Mouse (Mus musculus) cerebral cortex, adult 2 months (tissue): ENCODE results near the gene Syce3.

Experiments
- WGBS: fragments of 180-500 bp; shearing (Covaris S2); methylation state at CpG from one replicate; pipeline ENCODE4 v1.1.7; 2018; 5-methylcytosine and 5-hydroxymethylcytosine counted together

Gene Syce3

DNA sequence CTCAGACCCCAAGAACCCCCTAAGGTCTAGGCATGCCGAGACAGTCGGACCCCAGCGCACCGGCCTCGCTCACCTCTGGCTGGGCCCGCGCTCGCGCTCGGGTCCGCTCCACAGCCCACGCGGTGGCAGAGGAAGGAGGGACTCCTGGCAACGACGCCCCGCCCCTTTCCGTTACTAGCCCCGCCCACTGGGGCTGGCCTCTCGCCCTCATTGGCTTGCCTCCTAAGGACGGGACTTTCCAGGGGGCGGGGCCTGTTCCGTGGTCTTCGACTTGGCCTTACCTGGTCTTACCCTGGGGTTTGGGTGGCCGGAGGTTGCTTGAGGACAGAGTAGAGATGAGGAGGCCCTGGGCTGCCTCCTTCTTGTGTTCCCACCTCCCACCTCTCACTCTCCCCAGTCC is at the start of gene Syce3:
TSS of gene Syce3 (minus strand) at position 386 of the 400 bp plus-strand sequence.
- 89% methylated on average over 24 of the region's 24 CpGs for WGBS

DNA sequence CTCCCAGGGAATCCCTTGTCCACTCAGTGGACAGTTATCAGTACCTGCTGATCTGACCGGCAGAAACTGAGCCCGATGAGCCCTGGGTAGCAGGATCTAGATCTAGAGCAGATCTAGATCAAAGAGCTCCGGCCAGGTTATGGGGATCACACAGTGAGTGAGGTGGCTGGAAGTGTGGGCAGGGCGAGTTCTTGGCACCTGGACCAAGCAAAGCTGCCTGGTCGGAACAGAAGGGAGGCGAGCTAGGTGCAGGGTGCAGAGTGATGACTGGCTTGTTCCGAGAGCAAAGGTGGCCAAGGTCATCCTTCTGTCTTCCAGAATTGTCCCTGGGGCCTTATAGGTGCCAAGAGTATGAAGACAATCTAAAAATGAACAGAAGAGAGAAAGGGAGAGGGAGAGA is 49.5 kb upstream of the Syce3 start:
- WGBS = 74% methylated on average over 7 of the region's 7 CpGs

GRCm38 (mm10) chr15:89458942-89459341 is 48.6 kb upstream of the Syce3 start:
- 89% methylated on average over 15 of the region's 15 CpGs for WGBS

GRCm38 (mm10) chr15:89455642-89456041 is 45.3 kb upstream of the Syce3 start:
- WGBS = 35% methylated on average over 6 of the region's 6 CpGs

- WGBS = 29% methylated on average over 4 of the region's 6 CpGs
Measured at GRCm38 (mm10) chr15:89454857-89455256, 44.6 kb upstream of the Syce3 start.

DNA sequence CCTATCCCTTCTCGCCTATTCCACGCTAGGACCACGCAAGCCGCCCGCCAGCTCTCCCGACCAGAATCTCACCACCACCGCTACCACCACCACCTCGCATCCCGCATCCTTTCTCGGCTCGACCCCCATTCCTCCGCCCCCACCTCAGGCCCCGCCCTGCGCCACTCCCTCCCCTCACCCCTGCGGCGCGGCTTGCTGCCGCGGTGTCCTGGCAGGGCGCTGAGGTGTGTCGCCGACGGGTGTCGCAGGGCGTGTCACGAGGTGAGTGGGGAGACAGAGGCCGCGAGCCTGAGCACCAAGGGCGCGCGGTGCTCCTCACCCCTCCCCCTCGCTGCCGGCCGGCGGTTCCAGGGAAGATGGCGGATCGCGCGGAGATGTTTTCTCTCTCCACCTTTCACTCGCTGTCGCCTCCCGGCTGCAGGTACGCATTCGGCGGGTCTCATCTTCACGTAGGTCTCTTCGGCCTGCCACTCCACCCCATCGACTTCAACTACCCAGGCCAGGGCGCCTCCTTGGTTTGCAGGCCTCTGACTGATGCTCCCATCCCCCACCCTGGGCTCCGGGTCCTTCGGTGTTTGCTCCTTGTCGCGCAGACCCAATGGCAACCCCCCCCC is 43.7 kb upstream of the Syce3 start, which contains the start of gene Mapk8ip2:
TSS of gene Mapk8ip2 (plus strand) at position 49 of the 614 bp plus-strand sequence.
- WGBS = 1% methylated on average over 53 of the region's 53 CpGs

DNA sequence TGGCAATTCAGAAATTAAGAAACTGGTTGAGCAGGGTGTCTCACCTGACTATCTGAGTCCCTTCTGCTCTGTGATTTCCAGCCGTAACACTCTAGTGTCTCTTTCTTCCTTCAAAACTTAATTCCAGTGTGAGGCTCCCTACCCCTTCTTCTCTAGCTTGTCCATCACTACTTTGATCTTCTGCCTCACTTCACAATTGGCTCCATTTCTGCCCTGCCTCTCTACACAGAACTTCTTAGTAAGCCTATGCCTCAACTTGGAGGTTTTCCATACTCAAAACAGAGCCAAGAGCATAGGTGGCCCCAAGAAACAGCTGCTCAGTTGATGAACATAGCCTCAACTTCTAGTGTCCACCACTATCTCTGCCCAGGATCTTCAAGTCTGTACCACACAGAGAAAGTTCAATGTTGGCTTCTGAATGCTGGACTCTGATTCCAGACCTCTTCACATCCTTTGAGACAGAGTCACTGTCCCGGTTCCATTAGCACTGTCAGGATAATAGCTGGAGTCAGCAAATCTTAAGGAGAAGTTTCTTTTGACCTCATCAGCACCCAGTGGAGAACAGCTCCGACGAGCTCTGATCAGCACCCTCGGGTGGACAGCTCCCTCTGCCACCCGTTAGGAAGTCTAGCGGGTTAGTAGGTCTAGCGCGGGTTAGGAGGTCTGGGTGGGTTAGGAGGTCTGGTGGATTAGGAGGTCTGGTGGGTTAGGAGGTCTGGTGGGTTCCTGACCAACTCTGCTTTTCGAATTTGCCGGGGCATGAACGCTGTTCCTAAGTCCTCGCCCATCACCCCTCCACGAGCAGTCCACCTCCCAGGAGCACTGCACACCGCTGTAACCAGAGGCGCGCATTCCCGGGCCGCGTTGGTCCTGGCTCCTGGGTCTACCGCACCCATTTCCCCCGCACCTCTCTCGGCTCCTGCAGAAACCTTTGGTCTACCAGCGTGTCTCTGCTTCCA is 42.9 kb upstream of the Syce3 start:
- 4% methylated on average over 24 of the region's 24 CpGs for WGBS

DNA sequence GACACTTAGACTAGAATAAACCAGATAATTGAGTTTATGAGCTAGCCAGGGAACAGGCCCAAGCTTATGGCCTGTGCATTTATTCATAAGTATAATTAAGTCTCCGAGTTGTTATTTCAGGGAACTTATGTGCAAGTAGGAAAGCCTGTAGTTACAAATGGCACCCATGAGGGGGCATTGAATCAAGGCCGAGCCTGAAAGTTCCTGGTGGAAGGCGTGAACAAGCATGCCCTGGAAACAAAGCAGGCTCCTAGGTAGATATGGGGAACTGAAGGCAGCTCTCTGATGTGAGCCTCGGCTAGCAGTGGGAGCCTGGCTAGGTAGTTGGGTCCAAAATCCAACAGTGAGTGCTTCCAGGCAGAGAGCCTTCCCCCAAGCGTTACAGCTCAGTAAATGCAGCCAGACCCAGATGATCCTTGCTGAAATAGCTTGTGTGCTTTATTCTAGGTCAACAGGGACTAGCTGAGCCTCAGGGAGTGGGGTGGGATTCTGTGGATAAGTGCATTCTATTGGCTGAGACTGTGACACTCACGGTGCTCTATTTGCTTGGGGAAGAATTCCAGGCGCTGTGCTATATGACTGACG is 32.3 kb upstream of the Syce3 start:
- 44% methylated on average over 8 of the region's 8 CpGs for WGBS

DNA sequence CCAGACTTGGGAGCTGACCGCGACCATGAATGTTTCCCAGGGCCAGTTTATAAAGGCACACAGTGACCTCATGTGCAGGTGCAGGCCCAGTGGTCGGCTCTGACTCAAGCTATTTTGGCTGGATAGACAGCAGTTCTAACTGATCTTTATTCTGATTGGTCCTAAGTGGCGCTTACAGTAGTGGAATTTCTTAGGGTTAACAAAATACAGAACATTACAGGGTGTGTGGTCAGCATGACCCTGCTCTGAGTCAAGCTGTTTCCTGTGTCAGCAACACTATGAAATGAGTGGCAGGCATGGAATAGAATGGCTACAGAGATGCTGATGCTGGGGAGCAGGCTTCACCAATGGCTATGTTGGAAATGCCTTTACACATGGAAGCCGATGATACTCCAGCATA is 25.6 kb upstream of the Syce3 start:
- 85% methylated on average over 5 of the region's 5 CpGs for WGBS

- 84% methylated on average over 3 of the region's 3 CpGs for WGBS
Measured at GRCm38 (mm10) chr15:89434136-89434535, 23.8 kb upstream of the Syce3 start.

DNA sequence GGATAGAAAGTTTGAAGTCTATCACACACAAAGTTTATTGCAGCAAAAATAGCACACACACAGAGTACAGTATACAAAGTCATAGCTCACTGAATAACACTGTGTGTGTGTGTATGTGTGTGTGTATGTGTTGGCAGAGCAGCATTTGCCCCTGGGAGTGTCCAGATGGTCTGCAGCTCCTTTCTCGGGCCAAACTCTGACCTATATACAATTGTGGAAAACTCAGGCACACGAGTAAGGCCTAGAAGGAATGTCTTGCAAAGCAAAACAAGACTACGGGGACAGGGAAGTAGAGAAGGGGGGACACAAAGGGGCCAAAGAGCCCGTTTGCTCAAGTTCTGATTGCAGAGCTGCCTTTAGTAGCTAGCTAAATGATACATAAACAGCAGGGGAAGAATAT is 22.6 kb upstream of the Syce3 start:
- WGBS = 70% methylated on average over 4 of the region's 4 CpGs

DNA sequence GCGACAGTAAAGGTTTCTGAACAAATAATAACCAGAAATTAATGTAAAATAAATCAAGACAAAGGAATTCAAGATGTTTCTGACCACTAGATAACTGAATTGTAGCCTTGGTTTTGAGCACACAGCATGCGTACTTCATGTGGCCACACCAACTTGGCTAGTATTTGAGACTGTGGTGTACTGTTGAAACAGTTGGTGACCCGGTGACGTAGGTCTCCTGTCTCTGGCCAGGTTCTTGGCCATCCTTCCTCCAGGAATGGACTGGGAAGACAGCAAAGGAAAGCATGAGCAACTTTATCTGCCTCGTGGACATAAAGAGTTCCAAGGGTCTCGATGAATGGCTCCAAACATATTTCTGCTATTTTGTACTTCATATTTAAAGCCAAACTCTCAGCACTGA is 21.5 kb upstream of the Syce3 start:
- 95% methylated on average over 6 of the region's 6 CpGs for WGBS

- 88% methylated on average over 3 of the region's 3 CpGs for WGBS
Measured at GRCm38 (mm10) chr15:89431271-89431670, 21.0 kb upstream of the Syce3 start.

DNA sequence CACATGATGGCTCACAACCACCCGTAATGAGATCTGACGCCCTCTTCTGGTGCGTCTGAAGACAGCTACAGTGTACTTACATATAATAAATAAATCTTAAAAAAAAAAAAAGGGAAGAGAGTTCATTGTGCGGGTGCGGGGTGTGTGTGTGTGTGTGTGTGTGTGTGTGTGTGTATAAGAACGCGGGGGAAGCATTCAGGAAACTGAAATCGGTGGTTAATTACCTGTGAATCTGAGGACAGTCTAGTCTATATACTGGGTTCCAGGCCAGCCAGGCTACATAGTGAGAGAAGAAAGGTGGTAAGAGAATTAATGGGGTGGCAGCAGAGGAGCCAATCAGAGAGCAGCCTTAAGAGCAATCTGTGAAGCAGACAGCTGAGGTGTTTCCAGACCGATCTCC is 20.5 kb upstream of the Syce3 start:
- 70% methylated on average over 9 of the region's 9 CpGs for WGBS

DNA sequence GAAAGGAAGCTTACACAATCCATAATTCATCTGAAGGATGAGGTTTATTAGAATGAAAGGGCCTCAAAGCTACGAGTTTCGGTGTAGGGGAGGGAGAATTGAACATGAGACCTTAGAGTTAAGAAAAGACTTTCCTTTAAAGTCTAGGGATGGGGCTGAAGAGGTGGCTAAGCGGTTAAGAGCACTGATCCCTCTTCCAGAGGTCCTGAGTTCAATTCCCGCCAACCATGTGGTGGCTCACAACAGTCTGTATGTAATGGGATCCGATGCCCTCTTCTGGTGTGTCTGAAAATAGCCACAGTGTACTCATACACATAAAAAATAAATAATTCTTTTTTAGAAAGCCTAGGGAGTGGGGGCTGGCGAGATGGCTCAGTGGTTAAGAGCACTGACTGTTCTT is 20.0 kb upstream of the Syce3 start:
- 30% methylated on average over 6 of the region's 6 CpGs for WGBS

DNA sequence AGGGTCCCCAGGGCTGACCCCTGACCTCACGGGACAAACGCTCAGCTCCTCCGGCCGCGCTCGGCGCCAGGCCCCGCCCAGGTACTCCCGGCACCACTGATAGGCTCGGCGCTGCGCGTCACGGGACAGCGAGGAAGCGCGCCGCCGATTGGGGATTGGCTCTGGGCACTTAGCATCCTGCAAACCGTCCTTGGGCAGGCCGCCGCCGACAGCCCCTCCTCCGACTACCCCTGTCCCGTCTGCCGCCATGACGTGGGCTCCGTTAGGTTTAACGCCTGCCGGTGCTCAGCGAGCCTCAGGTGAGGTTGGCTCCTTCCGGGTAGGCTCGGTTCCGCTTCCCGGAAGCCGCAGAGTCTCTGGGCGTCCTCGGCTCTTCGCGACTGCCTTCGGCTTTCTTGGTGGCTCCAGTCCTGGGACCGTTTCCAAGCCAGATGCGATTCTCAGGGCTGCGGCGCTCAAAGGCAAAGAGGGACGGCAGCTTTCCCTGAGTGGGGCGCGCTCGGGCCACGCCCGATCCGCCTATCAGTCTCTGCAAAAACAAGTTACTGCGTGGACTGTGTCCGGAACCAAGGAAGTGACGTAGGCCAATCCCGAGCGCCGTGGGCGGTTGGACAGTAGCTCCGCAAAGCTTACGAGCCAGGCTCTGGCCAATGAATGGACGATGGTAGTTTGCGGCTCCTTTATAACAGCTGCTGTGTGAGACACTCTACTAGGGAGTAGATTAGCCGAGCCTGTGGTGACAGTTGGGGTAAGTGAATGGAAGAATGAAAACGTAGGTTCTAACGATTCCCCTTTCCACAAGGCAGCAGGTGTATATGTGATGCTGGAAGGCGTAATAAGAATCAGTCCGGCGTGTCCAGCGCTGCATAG is 19.3 kb upstream of the Syce3 start, which contains the start of the genes C730034F03Rik, Gm44502 and Chkb:
TSS of gene C730034F03Rik (plus strand) at position 238 of the 870 bp plus-strand sequence.
TSS of gene Gm44502 (minus strand) at position 345 of the 870 bp plus-strand sequence.
TSS of gene Chkb (minus strand) at position 557 of the 870 bp plus-strand sequence.
- under 1% methylated on average over 70 of the region's 70 CpGs for WGBS

- 5% methylated on average over 21 of the region's 22 CpGs for WGBS
Measured at GRCm38 (mm10) chr15:89428821-89429351, 18.6 kb upstream of the Syce3 start.

- WGBS = 81% methylated on average over 19 of the region's 19 CpGs
Measured at GRCm38 (mm10) chr15:89428136-89428790, 18.0 kb upstream of the Syce3 start.

- WGBS = 84% methylated on average over 10 of the region's 10 CpGs
Measured at GRCm38 (mm10) chr15:89426716-89427115, 16.4 kb upstream of the Syce3 start.

DNA sequence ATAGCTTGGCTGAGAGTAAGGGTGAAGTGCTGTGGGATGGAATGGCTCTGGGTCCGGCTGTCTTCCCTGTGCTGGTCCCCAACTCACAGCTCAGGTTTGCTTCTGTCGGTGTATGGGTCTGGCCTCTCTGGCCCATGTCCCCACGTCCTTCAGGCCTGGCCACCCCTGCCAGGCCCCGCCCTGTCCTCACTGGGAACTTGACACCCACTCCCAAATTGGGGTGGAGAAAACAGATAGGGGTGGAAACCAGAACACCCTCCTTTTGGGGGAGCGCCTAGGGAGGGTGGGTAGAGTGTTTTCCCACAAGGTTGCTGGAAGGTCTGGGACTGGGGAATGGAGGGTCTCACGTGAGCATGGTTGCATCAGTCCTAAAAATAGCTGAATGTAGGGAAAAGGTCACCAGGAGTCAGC is 15.4 kb upstream of the Syce3 start, which contains the start of gene Cpt1b:
TSS of gene Cpt1b (minus strand) at position 153 of the 411 bp plus-strand sequence.
- WGBS = 60% methylated on average over 6 of the region's 6 CpGs
